ENCODE assay signal across 34 mouse cellular contexts in genomic region chr3:30545246-30545645, GRCm38 (mm10). TPM values are rescaled to one million over a fixed set of nuclear protein-coding genes. Genes with fewer than 3 reads are reported as not detected.
DNase-seq lines count a peak whose midpoint lies in the region; ATAC-seq and TF ChIP-seq lines count a peak whose summit lies in the region.
"Had no signal": no experiment of that assay in that cellular context is flagged by ENCODE, and none has a peak within 500 bp of the region (broad histone marks: within the 10 kb centered on the region; RNA-seq: fewer than 3 reads in every experiment).

No protein-coding gene starts in this region.

- dilution Hi-C loops in CH12.LX (cut with MboI; ENCODE audit: extremely low pct_ligation_motif_present, extremely low pct_unique_long_range_greater_than_20kb, low sequenced_read_pairs) = no loop called here

- peak; percentile 91 for DNase-seq in heart, adult 11 months
- DNase-seq in heart, adult 2 months = no peak
- DNase-seq in CH12.LX (ENCODE audit: extremely low read depth) (peak; percentile 2), R1 (ENCODE audit: low read depth, low spot score) (peak; percentile 74)
- no peak for DNase-seq in kidney, postnatal 36 days
- DNase-seq: adrenal gland, adult 2 months; adrenal gland, postnatal 14 days; B cell, adult 2 months; cerebellum, adult 11-12 months; cerebellum, adult 8-10 months; cerebellum, postnatal 10 days; cerebellum, postnatal 36 days; embryo, embryonic 11 days; gastrocnemius, adult 2 months; gastrocnemius, postnatal 14 days; heart, postnatal 14 days; heart, postnatal 4 days had no signal

- 92% methylated on average over 5 of the region's 5 CpGs for WGBS in heart, adult 2 months
- 73% methylated on average over 5 of the region's 5 CpGs for WGBS in liver, embryonic 12.5 days (ENCODE audit: insufficient replicate concordance)

- no peak for ATAC-seq in liver, embryonic 12.5 days
- ATAC-seq: forebrain, embryonic 16.5 days; hindbrain, postnatal 0 days; inflammation-experienced regulatory T-cells, adult 6 months; intestine, embryonic 16.5 days had no signal

- no peak for TF ChIP-seq POLR2A in heart, adult 2 months (IDR thresholded peaks at IDR 0.05; ENCODE audit: insufficient read depth, low read depth, low read length)
- TF ChIP-seq POLR2A in CH12.LX (IDR thresholded peaks at IDR 0.05; ENCODE audit: low read depth, low read length) = no peak

- no peaks in the 10 kb centered on the region for H3K79me2 ChIP-seq in heart, adult 2 months (replicated peaks; ENCODE audit: control insufficient read depth, insufficient read depth, low read length)
- no peaks in the 10 kb centered on the region for H3K79me2 ChIP-seq in CH12.LX (replicated peaks; ENCODE audit: control insufficient read depth, extremely low read depth, insufficient read depth, poor library complexity, severe bottlenecking)

- no peak overlapping the region for H3K9ac ChIP-seq in heart, adult 2 months (ENCODE audit: low read depth, low read length)
- no peak overlapping the region for H3K9ac ChIP-seq in CH12.LX (ENCODE audit: insufficient read depth, low read depth)
- H3K9ac ChIP-seq in liver, embryonic 12.5 days = no peak overlapping the region
- H3K9ac ChIP-seq: embryonic facial prominence, embryonic 13.5 days; forebrain, embryonic 12.5 days; heart, embryonic 13.5 days; hindbrain, embryonic 14.5 days had no signal

- H3K9me3 ChIP-seq in CH12.LX (replicated peaks; ENCODE audit: low read length) = no peaks in the 10 kb centered on the region
- no peaks in the 10 kb centered on the region for H3K9me3 ChIP-seq in liver, embryonic 12.5 days (replicated peaks)
- H3K9me3 ChIP-seq: embryonic facial prominence, embryonic 10.5 days; embryonic facial prominence, embryonic 13.5 days; forebrain, embryonic 12.5 days; heart, embryonic 10.5 days; heart, embryonic 13.5 days had no signal

- no peaks in the 10 kb centered on the region; the same call in 1 of the 2 replicates for H3K36me3 ChIP-seq in heart, adult 2 months (ENCODE audit: control insufficient read depth, insufficient read depth, low read length)
- no peaks in the 10 kb centered on the region for H3K36me3 ChIP-seq in CH12.LX (replicated peaks in 1 of 2; ENCODE audit: control insufficient read depth in 1 of 2, insufficient read depth in 1 of 2, low read length in 1 of 2)
- no peaks in the 10 kb centered on the region for H3K36me3 ChIP-seq in liver, embryonic 12.5 days
- H3K36me3 ChIP-seq: embryonic facial prominence, embryonic 10.5 days; embryonic facial prominence, embryonic 13.5 days; forebrain, embryonic 12.5 days; heart, embryonic 10.5 days; heart, embryonic 13.5 days had no signal

- no peak for TF ChIP-seq EP300 in heart, adult 2 months (IDR thresholded peaks at IDR 0.05; ENCODE audit: insufficient read depth, low read depth, low read length)
- no peak for TF ChIP-seq EP300 in CH12.LX (IDR thresholded peaks at IDR 0.05; ENCODE audit: low read length)

- in situ Hi-C loops in CH12.LX (cut with MboI; ENCODE audit: low pct_ligation_motif_present, low pct_unique_long_range_greater_than_20kb, low sequenced_read_pairs) = no loop called here

- TF ChIP-seq CTCF in heart, adult 2 months (IDR thresholded peaks at IDR 0.05) = no peak
- TF ChIP-seq CTCF in CH12.LX (conservative IDR thresholded peaks at IDR 0.05 in 1 of 2, IDR thresholded peaks at IDR 0.05 in 1 of 2; ENCODE audit: low read depth in 2 of 2, low read length in 2 of 2) = no peak

- TF ChIP-seq RAD21 in CH12.LX (IDR thresholded peaks at IDR 0.05; ENCODE audit: low read depth, low read length) = no peak

- peaks cover 10% of the 10 kb centered on the region for H3K4me1 ChIP-seq in heart, adult 2 months (ENCODE audit: control insufficient read depth, insufficient read depth, low read length)
- H3K4me1 ChIP-seq in CH12.LX (ENCODE audit: control insufficient read depth in 1 of 2, insufficient read depth in 2 of 2) = peaks cover 0 to 9% of the 10 kb centered on the region in 2 experiments; a peak in 1 of 4 replicates
- H3K4me1 ChIP-seq in liver, embryonic 12.5 days = no peaks in the 10 kb centered on the region
- H3K4me1 ChIP-seq: forebrain, embryonic 12.5 days had no signal

- intact Hi-C loops in heart, adult 2 months (cut with DNase I) = loop anchor here (10.0 kb wide), 1 partner anchor 790 kb away; no protein-coding TSS in a partner anchor

- no peak overlapping the region for H3K4me3 ChIP-seq in heart, adult 2 months
- no peak overlapping the region for H3K4me3 ChIP-seq in CH12.LX (replicated peaks in 1 of 3; ENCODE audit: low read depth in 2 of 3, low read length in 2 of 3, poor library complexity in 1 of 3)
- no peak overlapping the region for H3K4me3 ChIP-seq in liver, embryonic 12.5 days
- H3K4me3 ChIP-seq: embryonic facial prominence, embryonic 10.5 days; embryonic facial prominence, embryonic 13.5 days; erythroblast, embryonic 14.5 days; forebrain, embryonic 12.5 days; heart, embryonic 10.5 days; heart, embryonic 13.5 days had no signal

- H3K4me2 ChIP-seq in CH12.LX (ENCODE audit: insufficient read depth, low read depth, poor library complexity, severe bottlenecking) = no peak overlapping the region
- no peak overlapping the region for H3K4me2 ChIP-seq in liver, embryonic 12.5 days
- H3K4me2 ChIP-seq: embryonic facial prominence, embryonic 13.5 days; forebrain, embryonic 12.5 days; hindbrain, embryonic 14.5 days had no signal

- no peaks in the 10 kb centered on the region for H3K27me3 ChIP-seq in heart, adult 2 months (ENCODE audit: control insufficient read depth, insufficient read depth, low read length)
- H3K27me3 ChIP-seq in CH12.LX (replicated peaks) = no peaks in the 10 kb centered on the region
- H3K27me3 ChIP-seq in liver, embryonic 12.5 days (replicated peaks) = no peaks in the 10 kb centered on the region
- H3K27me3 ChIP-seq: embryonic facial prominence, embryonic 13.5 days; forebrain, embryonic 12.5 days; heart, embryonic 13.5 days had no signal

- H3K27ac ChIP-seq in heart, adult 2 months = no peak overlapping the region
- no peak overlapping the region for H3K27ac ChIP-seq in CH12.LX (ENCODE audit: insufficient read depth, low read depth)
- no peak overlapping the region for H3K27ac ChIP-seq in liver, embryonic 12.5 days
- H3K27ac ChIP-seq: embryonic facial prominence, embryonic 10.5 days; embryonic facial prominence, embryonic 13.5 days; forebrain, embryonic 12.5 days; heart, embryonic 10.5 days; hindbrain, embryonic 14.5 days; hindbrain, postnatal 0 days had no signal

TF ChIP-seq in CH12.LX, 34 proteins besides CTCF, POLR2A, EP300 and RAD21:
- TF ChIP-seq ZKSCAN1 (IDR thresholded peaks at IDR 0.05; ENCODE audit: borderline replicate concordance, low read depth, low read length) = no peak
- peak; percentile 28; the same call in 1 of the 2 replicates for TF ChIP-seq USF2 (conservative IDR thresholded peaks at IDR 0.05; ENCODE audit: low read depth, low read length)
- TF ChIP-seq TCF12 (IDR thresholded peaks at IDR 0.05; ENCODE audit: low read depth, low read length) = no peak
- TF ChIP-seq USF1 (IDR thresholded peaks at IDR 0.05; ENCODE audit: low read depth, low read length) = peak; percentile 17; the same call in 1 of the 2 replicates

RNA-seq across cellular contexts. Expression of gene Mecom, which starts 2.6 kb away (rescaled TPM):
- 10 to 100 TPM; 12.5 to 18.6 TPM for total RNA-seq in heart, adult 2 months (2021)
- 5.2 and 11.9 TPM in 2 replicates for polyA plus RNA-seq in heart, adult 2 months (2012; rRNA removed)
- total RNA-seq in CH12.LX (2012; rRNA removed) = not detected in 2 replicates
- not detected in 2 replicates for total RNA-seq in CH12.LX (2014; rRNA removed)
- polyA plus RNA-seq in CH12.LX (2012; ENCODE audit: insufficient read length, low read depth) = 0.12 TPM in 1 of 2 replicates, not detected in the other
- polyA plus RNA-seq in liver, embryonic 12.5 days (2016; fragmentation: Nextera tagmentation; extraction: Ambion mirVana) = 1.8 and 2.3 TPM in 2 replicates
- polyA plus RNA-seq: inflammation-experienced regulatory T-cells, adult 6 months had no signal

RNA-seq across cellular contexts. Expression of gene Actrt3, which starts 54.5 kb away (rescaled TPM):
- total RNA-seq in heart, adult 2 months (2021) = not detected
- polyA plus RNA-seq in heart, adult 2 months (2012; rRNA removed) = not detected in 2 replicates
- total RNA-seq in CH12.LX (2012; rRNA removed) = 0.13 and 0.17 TPM in 2 replicates
- total RNA-seq in CH12.LX (2014; rRNA removed) = not detected in 2 replicates
- 0.16 TPM in 1 of 2 replicates, not detected in the other for polyA plus RNA-seq in CH12.LX (2012; ENCODE audit: insufficient read length, low read depth)
- not detected in 2 replicates for polyA plus RNA-seq in liver, embryonic 12.5 days (2016; fragmentation: Nextera tagmentation; extraction: Ambion mirVana)
- total RNA-seq: adrenal gland, adult 2 months; adrenal gland, postnatal 14 days; adrenal gland, postnatal 4 days; ES-E14; gastrocnemius, adult 2 months; gastrocnemius, postnatal 14 days; gastrocnemius, postnatal 4 days; heart, adult 18-20 months; heart, postnatal 14 days; heart, postnatal 4 days had no signal
- polyA plus RNA-seq: adrenal gland, adult 2 months; embryonic facial prominence, embryonic 10.5 days; erythroblast, embryonic 14.5 days; forebrain, embryonic 12.5 days; heart, embryonic 10.5 days; heart, embryonic 13.5 days; heart, embryonic 16.5 days had no signal

RNA-seq across cellular contexts. Expression of gene Mynn, which starts 56.6 kb away (rescaled TPM):
- total RNA-seq in heart, adult 2 months (2021) = 10 to 100 TPM; 13.2 to 13.4 TPM
- polyA plus RNA-seq in heart, adult 2 months (2012; rRNA removed) = 7.3 and 10.0 TPM in 2 replicates
- 11.8 and 15.5 TPM in 2 replicates for total RNA-seq in CH12.LX (2012; rRNA removed)
- 31.1 and 31.6 TPM in 2 replicates for total RNA-seq in CH12.LX (2014; rRNA removed)
- 11.7 and 11.9 TPM in 2 replicates for polyA plus RNA-seq in CH12.LX (2012; ENCODE audit: insufficient read length, low read depth)
- 15.8 and 17.2 TPM in 2 replicates for polyA plus RNA-seq in liver, embryonic 12.5 days (2016; fragmentation: Nextera tagmentation; extraction: Ambion mirVana)

Comparison
In these comparisons a context has a peak if more than half of its experiments do, and no peak if none do; other contexts are left out.
1. DNase-seq: peak in heart, adult 11 months (single experiment), CH12.LX (single experiment) and R1 (single experiment); none in heart, adult 2 months (0 of 2) and kidney, postnatal 36 days (0 of 2).